Mouse (Mus musculus): Measurements from ENCODE around the gene Eif4g1. TPM values are rescaled to one million over a fixed set of nuclear protein-coding genes. Genes with fewer than 3 reads are reported as not detected.

Gene Eif4g1
- total and polyA plus RNA-seq, 3 experiments: 403 to 519 (median 473) TPM

DNA sequence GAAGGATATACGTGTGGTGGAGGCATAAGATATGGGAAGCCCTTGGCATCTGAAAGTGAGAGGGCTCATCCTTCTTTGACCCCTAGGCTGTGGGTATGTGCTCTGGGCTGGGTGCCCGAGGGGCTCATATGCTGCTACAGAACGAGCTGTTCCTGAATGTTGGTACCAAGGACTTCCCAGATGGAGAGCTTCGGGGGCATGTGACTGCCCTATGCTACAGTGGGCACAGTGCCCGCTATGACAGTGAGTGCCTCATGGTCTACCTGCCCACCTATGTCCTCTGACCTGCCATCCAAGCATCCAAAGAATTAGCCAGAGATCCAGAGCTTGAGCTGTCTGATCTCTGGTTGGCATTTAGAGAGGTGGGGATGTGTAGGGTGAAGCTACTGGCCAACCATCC lies 68.7 kb downstream of the Eif4g1 start:
- TF ChIP-seq CHD2 (IDR thresholded peaks at IDR 0.05; ENCODE audit: low read length) (no peak), MYC (IDR thresholded peaks at IDR 0.05; ENCODE audit: low read depth, low read length) (no peak), CHD1 (IDR thresholded peaks at IDR 0.05; ENCODE audit: low read depth, low read length) (no peak)
- no peak overlapping the region for H3K4me2 ChIP-seq (ENCODE audit: insufficient read depth, low read depth, poor library complexity, severe bottlenecking)
- no peak overlapping the region for H3K9ac ChIP-seq (ENCODE audit: insufficient read depth, low read depth)
- H3K27me3 ChIP-seq (replicated peaks): peaks cover 58% of the 10 kb centered on the region
- DNase-seq (ENCODE audit: extremely low read depth): no peak
- no peaks in the 10 kb centered on the region for H3K79me2 ChIP-seq (replicated peaks; ENCODE audit: control insufficient read depth, extremely low read depth, insufficient read depth, poor library complexity, severe bottlenecking)
- dilution Hi-C loops (cut with MboI; ENCODE audit: extremely low pct_ligation_motif_present, extremely low pct_unique_long_range_greater_than_20kb, low sequenced_read_pairs) (no loop called here), in situ Hi-C loops (cut with MboI; ENCODE audit: low pct_ligation_motif_present, low pct_unique_long_range_greater_than_20kb, low sequenced_read_pairs) (no loop called here)
- H3K4me1 ChIP-seq (ENCODE audit: control insufficient read depth in 1 of 2, insufficient read depth in 2 of 2): peaks cover 0 to 5% of the 10 kb centered on the region in 2 experiments; a peak in 1 of 4 replicates
- H3K9me3 ChIP-seq (replicated peaks; ENCODE audit: low read length): peaks cover 16% of the 10 kb centered on the region
- no peak overlapping the region for H3K27ac ChIP-seq (ENCODE audit: insufficient read depth, low read depth)
- H3K4me3 ChIP-seq (replicated peaks in 1 of 3; ENCODE audit: low read depth in 2 of 3, low read length in 2 of 3, poor library complexity in 1 of 3): no peak overlapping the region
- no peaks in the 10 kb centered on the region for H3K36me3 ChIP-seq (replicated peaks in 1 of 2; ENCODE audit: control insufficient read depth in 1 of 2, insufficient read depth in 1 of 2, low read length in 1 of 2)

- no peaks in the 10 kb centered on the region for H3K79me2 ChIP-seq (replicated peaks; ENCODE audit: control insufficient read depth, extremely low read depth, insufficient read depth, poor library complexity, severe bottlenecking)
- H3K27ac ChIP-seq (ENCODE audit: insufficient read depth, low read depth): no peak overlapping the region
- peaks cover 8% of the 10 kb centered on the region for H3K9me3 ChIP-seq (replicated peaks; ENCODE audit: low read length)
- H3K4me3 ChIP-seq (replicated peaks in 1 of 3; ENCODE audit: low read depth in 2 of 3, low read length in 2 of 3, poor library complexity in 1 of 3): no peak overlapping the region
- DNase-seq (ENCODE audit: extremely low read depth): no peak
- dilution Hi-C loops (cut with MboI; ENCODE audit: extremely low pct_ligation_motif_present, extremely low pct_unique_long_range_greater_than_20kb, low sequenced_read_pairs) (no loop called here), in situ Hi-C loops (cut with MboI; ENCODE audit: low pct_ligation_motif_present, low pct_unique_long_range_greater_than_20kb, low sequenced_read_pairs) (no loop called here)
- no peaks in the 10 kb centered on the region for H3K36me3 ChIP-seq (replicated peaks in 1 of 2; ENCODE audit: control insufficient read depth in 1 of 2, insufficient read depth in 1 of 2, low read length in 1 of 2)
- no peak overlapping the region for H3K9ac ChIP-seq (ENCODE audit: insufficient read depth, low read depth)
- TF ChIP-seq NELFE (IDR thresholded peaks at IDR 0.05; ENCODE audit: low read depth, low read length) (no peak), E2F4 (IDR thresholded peaks at IDR 0.05; ENCODE audit: insufficient replicate concordance, low read depth, low read length) (no peak), ZMIZ1 (IDR thresholded peaks at IDR 0.05; ENCODE audit: low read depth, low read length) (no peak), ZKSCAN1 (IDR thresholded peaks at IDR 0.05; ENCODE audit: borderline replicate concordance, low read depth, low read length) (no peak), MAX (IDR thresholded peaks at IDR 0.05; ENCODE audit: low read length) (no peak), CTCF (conservative IDR thresholded peaks at IDR 0.05 in 1 of 2, IDR thresholded peaks at IDR 0.05 in 1 of 2; ENCODE audit: low read depth in 2 of 2, low read length in 2 of 2) (no peak)
- H3K27me3 ChIP-seq (replicated peaks): peaks cover 43% of the 10 kb centered on the region
- H3K4me2 ChIP-seq (ENCODE audit: insufficient read depth, low read depth, poor library complexity, severe bottlenecking): no peak overlapping the region
- peaks cover 0 to 5% of the 10 kb centered on the region in 2 experiments; a peak in 1 of 4 replicates for H3K4me1 ChIP-seq (ENCODE audit: control insufficient read depth in 1 of 2, insufficient read depth in 2 of 2)
Observed at GRCm38 (mm10) chr16:20739845-20740244, 71.7 kb downstream of the Eif4g1 start.

Other genes with a start within 250 kb of the Eif4g1 start
- gene Abcc5, start 241.9 kb upstream of the Eif4g1 start, total RNA-seq (2012; rRNA removed): 21.0 and 23.4 TPM in 2 replicates
- 23.8 and 27.1 TPM in 2 replicates for gene Abcc5, start 241.9 kb upstream of the Eif4g1 start, total RNA-seq (2014; rRNA removed)
- 25.8 and 28.6 TPM in 2 replicates for gene Abcc5, start 241.9 kb upstream of the Eif4g1 start, polyA plus RNA-seq (2012; ENCODE audit: insufficient read length, low read depth)
- gene Eif2b5, start 169.5 kb upstream of the Eif4g1 start, total RNA-seq (2012; rRNA removed): 179 and 208 TPM in 2 replicates
- gene Eif2b5, start 169.5 kb upstream of the Eif4g1 start, total RNA-seq (2014; rRNA removed): 183 and 203 TPM in 2 replicates
- gene Eif2b5, start 169.5 kb upstream of the Eif4g1 start, polyA plus RNA-seq (2012; ENCODE audit: insufficient read length, low read depth): 139 and 151 TPM in 2 replicates
- 7.6 and 7.7 TPM in 2 replicates for gene Dvl3, start 151.3 kb upstream of the Eif4g1 start, total RNA-seq (2012; rRNA removed)
- 1.8 and 1.9 TPM in 2 replicates for gene Dvl3, start 151.3 kb upstream of the Eif4g1 start, total RNA-seq (2014; rRNA removed)
- 14.8 and 16.9 TPM in 2 replicates for gene Dvl3, start 151.3 kb upstream of the Eif4g1 start, polyA plus RNA-seq (2012; ENCODE audit: insufficient read length, low read depth)
- 315 and 343 TPM in 2 replicates for gene Ap2m1, start 132.8 kb upstream of the Eif4g1 start, total RNA-seq (2012; rRNA removed)
- 375 and 415 TPM in 2 replicates for gene Ap2m1, start 132.8 kb upstream of the Eif4g1 start, total RNA-seq (2014; rRNA removed)
- 304 and 319 TPM in 2 replicates for gene Ap2m1, start 132.8 kb upstream of the Eif4g1 start, polyA plus RNA-seq (2012; ENCODE audit: insufficient read length, low read depth)
- 48.6 and 61.4 TPM in 2 replicates for gene Abcf3, start 119.7 kb upstream of the Eif4g1 start, total RNA-seq (2012; rRNA removed)
- 46.9 and 55.7 TPM in 2 replicates for gene Abcf3, start 119.7 kb upstream of the Eif4g1 start, total RNA-seq (2014; rRNA removed)
- gene Abcf3, start 119.7 kb upstream of the Eif4g1 start, polyA plus RNA-seq (2012; ENCODE audit: insufficient read length, low read depth): 98.0 and 98.9 TPM in 2 replicates
- not detected in 2 replicates for gene Vwa5b2, start 78.8 kb upstream of the Eif4g1 start, total RNA-seq (2012; rRNA removed)
- not detected in 2 replicates for gene Vwa5b2, start 78.8 kb upstream of the Eif4g1 start, total RNA-seq (2014; rRNA removed)
- gene Vwa5b2, start 78.8 kb upstream of the Eif4g1 start, polyA plus RNA-seq (2012; ENCODE audit: insufficient read length, low read depth): 0.27 and 0.29 TPM in 2 replicates
- gene Eef1akmt4, start 56.7 kb upstream of the Eif4g1 start, total RNA-seq (2012; rRNA removed): 50.7 and 54.6 TPM in 2 replicates
- 82.8 and 86.9 TPM in 2 replicates for gene Eef1akmt4, start 56.7 kb upstream of the Eif4g1 start, total RNA-seq (2014; rRNA removed)
- gene Eef1akmt4, start 56.7 kb upstream of the Eif4g1 start, polyA plus RNA-seq (2012; ENCODE audit: insufficient read length, low read depth): 49.5 and 53.3 TPM in 2 replicates
- gene Gm49333, start 56.7 kb upstream of the Eif4g1 start, total RNA-seq (2012; rRNA removed): 0.08 TPM in 1 of 2 replicates, not detected in the other
- not detected in 2 replicates for gene Gm49333, start 56.7 kb upstream of the Eif4g1 start, total RNA-seq (2014; rRNA removed)
- gene Gm49333, start 56.7 kb upstream of the Eif4g1 start, polyA plus RNA-seq (2012; ENCODE audit: insufficient read length, low read depth): not detected in 2 replicates
- gene Alg3, start 56.6 kb upstream of the Eif4g1 start, total RNA-seq (2012; rRNA removed): 22.7 and 25.6 TPM in 2 replicates
- 16.0 and 17.2 TPM in 2 replicates for gene Alg3, start 56.6 kb upstream of the Eif4g1 start, total RNA-seq (2014; rRNA removed)
- 70.4 and 81.1 TPM in 2 replicates for gene Alg3, start 56.6 kb upstream of the Eif4g1 start, polyA plus RNA-seq (2012; ENCODE audit: insufficient read length, low read depth)
- 2.0 and 2.3 TPM in 2 replicates for gene Camk2n2, start 47.0 kb upstream of the Eif4g1 start, total RNA-seq (2012; rRNA removed)
- 1.4 and 1.5 TPM in 2 replicates for gene Camk2n2, start 47.0 kb upstream of the Eif4g1 start, total RNA-seq (2014; rRNA removed)
- gene Camk2n2, start 47.0 kb upstream of the Eif4g1 start, polyA plus RNA-seq (2012; ENCODE audit: insufficient read length, low read depth): 7.0 and 7.2 TPM in 2 replicates
- gene Ece2, start 38.5 kb upstream of the Eif4g1 start, total RNA-seq (2012; rRNA removed): 0.08 and 0.34 TPM in 2 replicates
- 0.08 and 0.17 TPM in 2 replicates for gene Ece2, start 38.5 kb upstream of the Eif4g1 start, total RNA-seq (2014; rRNA removed)
- 0.26 and 0.49 TPM in 2 replicates for gene Ece2, start 38.5 kb upstream of the Eif4g1 start, polyA plus RNA-seq (2012; ENCODE audit: insufficient read length, low read depth)
- gene Psmd2, start 16.7 kb upstream of the Eif4g1 start, total RNA-seq (2012; rRNA removed): 340 and 410 TPM in 2 replicates
- 267 and 273 TPM in 2 replicates for gene Psmd2, start 16.7 kb upstream of the Eif4g1 start, total RNA-seq (2014; rRNA removed)
- 528 and 678 TPM in 2 replicates for gene Psmd2, start 16.7 kb upstream of the Eif4g1 start, polyA plus RNA-seq (2012; ENCODE audit: insufficient read length, low read depth)
- gene Fam131a, start 24.9 kb downstream of the Eif4g1 start, total RNA-seq (2012; rRNA removed): 1.0 and 1.3 TPM in 2 replicates
- 0.50 and 0.77 TPM in 2 replicates for gene Fam131a, start 24.9 kb downstream of the Eif4g1 start, total RNA-seq (2014; rRNA removed)
- 0.67 and 1.4 TPM in 2 replicates for gene Fam131a, start 24.9 kb downstream of the Eif4g1 start, polyA plus RNA-seq (2012; ENCODE audit: insufficient read length, low read depth)
- gene Polr2h, start 49.4 kb downstream of the Eif4g1 start, total RNA-seq (2012; rRNA removed): 157 and 189 TPM in 2 replicates
- 183 and 189 TPM in 2 replicates for gene Polr2h, start 49.4 kb downstream of the Eif4g1 start, total RNA-seq (2014; rRNA removed)
- gene Polr2h, start 49.4 kb downstream of the Eif4g1 start, polyA plus RNA-seq (2012; ENCODE audit: insufficient read length, low read depth): 117 and 146 TPM in 2 replicates
- gene Clcn2, start 49.4 kb downstream of the Eif4g1 start, total RNA-seq (2012; rRNA removed): 4.2 and 4.5 TPM in 2 replicates
- 1.2 and 1.4 TPM in 2 replicates for gene Clcn2, start 49.4 kb downstream of the Eif4g1 start, total RNA-seq (2014; rRNA removed)
- 3.5 and 4.1 TPM in 2 replicates for gene Clcn2, start 49.4 kb downstream of the Eif4g1 start, polyA plus RNA-seq (2012; ENCODE audit: insufficient read length, low read depth)
- gene Chrd, start 64.8 kb downstream of the Eif4g1 start, total RNA-seq (2012; rRNA removed): not detected in 2 replicates
- not detected in 2 replicates for gene Chrd, start 64.8 kb downstream of the Eif4g1 start, total RNA-seq (2014; rRNA removed)
- not detected in 2 replicates for gene Chrd, start 64.8 kb downstream of the Eif4g1 start, polyA plus RNA-seq (2012; ENCODE audit: insufficient read length, low read depth)
- gene Thpo, start 66.2 kb downstream of the Eif4g1 start, total RNA-seq (2012; rRNA removed): 0.08 TPM in 2 replicates
- gene Thpo, start 66.2 kb downstream of the Eif4g1 start, total RNA-seq (2014; rRNA removed): 0.19 TPM in 2 replicates
- 0.71 and 1.0 TPM in 2 replicates for gene Thpo, start 66.2 kb downstream of the Eif4g1 start, polyA plus RNA-seq (2012; ENCODE audit: insufficient read length, low read depth)

All from CH12.LX (cell line).